Mouse (Mus musculus): Measurements from ENCODE around the gene Tmem115.
"Not testable (repeated sequence)": the region's sequence is repeated elsewhere in the genome, so short reads cannot be mapped to it uniquely, and the experiment has no call there.

Tmem115 gene

DNA sequence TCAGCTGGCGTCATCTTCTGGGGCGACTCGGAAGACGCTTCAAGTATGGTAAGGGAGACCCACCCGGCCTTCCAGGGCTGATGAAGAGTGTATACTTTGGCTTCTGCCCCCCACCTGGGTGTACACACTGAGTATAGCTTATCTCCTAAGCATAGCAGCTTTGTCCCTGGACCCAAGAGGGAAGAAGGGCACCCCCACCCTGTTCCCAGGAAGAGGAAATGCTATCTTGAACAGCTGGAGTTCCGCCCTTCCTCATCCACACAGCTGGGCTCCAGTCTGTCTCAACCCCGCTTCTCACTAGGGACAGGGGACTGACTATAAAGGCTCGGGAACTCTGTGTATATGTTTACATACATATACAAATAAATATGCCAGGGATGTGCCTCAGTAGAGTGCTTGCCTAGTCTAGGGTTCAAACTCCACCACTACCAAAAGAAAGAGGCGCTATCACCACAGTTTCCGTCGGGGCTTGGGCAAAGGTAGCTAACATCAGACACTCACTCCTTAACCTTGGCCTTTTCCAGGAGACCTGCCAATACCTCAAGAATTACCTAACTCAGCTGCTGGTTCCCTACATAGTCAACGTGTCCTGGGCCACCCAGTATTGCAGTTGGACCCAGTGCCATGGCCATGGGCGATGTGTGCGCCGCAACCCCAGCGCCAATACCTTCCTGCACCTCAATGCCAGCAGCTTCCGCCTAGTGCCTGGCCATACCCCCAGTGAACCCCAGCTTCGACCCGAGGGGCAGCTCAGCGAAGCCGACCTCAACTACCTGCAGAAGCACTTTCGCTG lies 38.0 kb downstream of the Tmem115 start:
- no peak for DNase-seq

DNA sequence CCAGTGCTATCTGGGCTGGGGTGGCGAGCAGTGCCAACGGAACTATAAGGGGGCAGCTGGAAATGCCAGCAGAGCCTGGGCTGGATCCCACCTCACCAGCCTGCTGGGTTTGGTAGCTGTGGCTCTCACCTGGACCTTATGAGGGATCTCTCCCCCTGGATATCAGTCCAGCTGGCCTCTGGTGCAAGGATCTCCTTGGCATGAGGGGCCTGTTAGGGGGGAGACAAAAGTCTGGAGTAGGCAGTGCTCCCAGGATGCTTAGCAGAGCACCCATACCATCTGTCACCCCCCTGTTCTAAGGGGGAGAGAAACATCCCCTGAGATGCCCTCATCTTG lies 38.5 kb downstream of the Tmem115 start:
- DNase-seq: no peak

DNA sequence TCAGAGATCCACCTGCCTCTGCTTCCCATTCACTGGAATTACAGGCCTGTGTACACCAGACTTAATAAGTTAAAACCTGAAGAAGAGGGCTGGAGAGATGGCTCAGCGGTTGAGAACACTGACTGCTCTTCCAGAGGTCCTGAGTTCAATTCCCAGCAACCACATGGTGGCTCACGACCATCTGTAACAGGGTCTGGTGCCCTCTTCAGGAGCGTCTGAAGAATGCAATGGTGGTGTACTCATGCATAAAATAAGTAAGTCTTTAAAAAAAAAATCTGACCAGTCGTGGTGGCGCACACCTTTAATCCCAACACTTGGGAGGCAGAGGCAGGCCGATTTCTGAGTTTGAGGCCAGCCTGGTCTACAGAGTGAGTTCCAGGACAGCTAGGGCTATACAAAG lies 40.0 kb downstream of the Tmem115 start:
- not testable (repeated sequence) for DNase-seq

DNA sequence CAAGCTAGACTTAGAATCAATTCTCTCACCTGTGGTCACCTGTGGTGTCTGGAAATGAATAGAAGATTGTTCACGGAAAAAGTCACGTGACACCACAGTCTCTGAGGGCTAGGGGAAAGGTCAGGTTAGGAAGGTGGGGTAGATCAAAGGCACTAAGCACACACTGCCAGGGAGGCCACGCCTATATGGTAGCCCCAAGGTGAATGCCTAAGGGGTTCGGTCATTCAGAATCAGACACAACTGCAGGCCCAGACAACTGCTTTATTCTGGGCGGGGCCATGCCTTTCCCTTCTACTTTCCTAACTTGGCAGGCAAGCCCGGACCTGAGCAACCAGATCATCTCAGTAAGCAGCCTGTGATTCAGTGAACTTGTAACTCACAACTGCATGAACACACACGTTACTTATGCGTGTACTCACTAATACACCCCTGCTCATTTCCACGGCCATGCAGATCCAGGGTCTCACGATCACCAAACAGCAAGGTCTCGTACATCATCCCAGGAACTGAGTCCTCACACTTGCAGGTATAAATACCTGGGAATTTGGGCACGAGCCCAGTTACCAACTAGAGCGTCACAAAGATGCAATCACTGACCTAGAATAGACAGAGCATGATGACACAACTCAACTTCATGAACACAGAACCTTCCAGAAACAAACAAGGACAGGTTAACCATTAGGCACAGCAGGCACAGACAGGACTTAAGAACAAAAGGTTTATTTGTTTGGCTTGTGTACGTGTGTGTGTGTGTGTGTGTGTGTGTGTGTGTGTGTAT lies 42.0 kb downstream of the Tmem115 start:
- DNase-seq: peak; percentile 66 to 84

DNA sequence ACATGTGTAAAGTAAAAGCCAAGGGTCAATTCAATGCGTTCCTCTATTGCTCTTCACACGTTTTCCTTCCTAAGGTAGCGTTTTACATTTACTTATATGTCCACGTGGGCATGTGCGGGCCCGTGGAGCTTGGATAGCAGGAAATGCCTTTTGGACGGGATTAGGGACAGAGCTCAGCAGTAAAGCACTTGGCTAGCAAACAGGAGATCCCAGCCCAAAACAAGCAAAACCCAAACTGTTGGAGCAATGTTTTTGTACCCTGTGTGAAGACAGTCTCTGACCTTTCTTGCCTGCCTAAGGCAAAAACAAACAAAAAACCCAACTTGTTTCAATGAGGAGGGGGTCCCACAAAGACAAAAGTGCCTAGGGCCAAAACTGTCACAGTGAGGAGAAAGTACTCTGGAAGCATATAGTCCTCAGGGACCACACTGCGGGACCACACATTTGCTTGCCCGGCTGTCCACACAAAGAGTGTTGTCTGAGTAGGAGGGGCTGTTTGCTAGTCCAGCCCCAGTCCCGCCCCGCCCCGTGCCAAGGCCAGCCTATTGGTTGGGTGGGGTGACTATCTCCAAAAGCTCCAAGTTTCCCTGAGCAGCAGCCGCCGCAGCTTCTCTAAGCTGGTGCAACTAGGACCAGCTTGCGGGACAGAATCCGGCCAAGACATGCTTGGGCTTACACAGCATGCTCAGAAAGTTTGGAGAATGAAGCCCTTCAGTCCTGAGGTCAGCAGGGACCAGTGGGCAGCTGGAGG lies 42.8 kb downstream of the Tmem115 start, which contains the start of gene Hyal1:
TSS of gene Hyal1 (plus strand) at position 571 of the 751 bp plus-strand sequence.
- peak; percentile 62 to 80 for DNase-seq

DNA sequence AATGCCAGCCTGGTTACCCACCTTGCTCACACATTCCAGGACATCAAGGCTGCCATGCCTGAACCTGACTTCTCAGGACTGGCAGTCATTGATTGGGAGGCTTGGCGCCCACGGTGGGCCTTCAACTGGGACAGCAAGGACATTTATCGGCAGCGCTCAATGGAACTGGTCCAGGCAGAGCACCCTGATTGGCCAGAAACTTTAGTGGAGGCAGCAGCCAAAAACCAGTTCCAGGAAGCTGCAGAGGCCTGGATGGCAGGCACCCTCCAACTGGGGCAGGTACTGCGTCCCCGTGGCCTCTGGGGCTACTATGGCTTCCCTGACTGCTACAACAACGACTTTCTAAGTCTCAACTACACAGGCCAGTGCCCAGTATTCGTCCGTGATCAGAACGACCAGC lies 44.1 kb downstream of the Tmem115 start:
- DNase-seq: no peak

DNA sequence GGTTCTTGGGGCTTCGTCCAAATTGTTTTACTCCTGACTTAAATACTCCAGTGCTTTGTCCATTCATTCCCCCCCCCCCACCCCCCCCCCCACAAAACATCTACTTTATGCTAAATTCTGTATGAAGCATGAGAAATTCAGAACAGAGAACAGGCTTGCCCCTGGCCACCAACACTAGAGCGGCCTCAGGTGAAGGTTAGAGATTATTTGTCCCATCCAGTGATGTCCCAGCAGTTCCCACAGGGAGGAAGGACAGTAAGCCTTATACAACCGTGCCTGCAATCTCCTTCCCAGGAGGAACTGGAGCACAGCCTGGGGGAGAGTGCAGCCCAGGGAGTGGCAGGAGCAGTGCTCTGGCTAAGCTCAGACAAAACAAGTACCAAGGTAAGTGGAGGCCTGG lies 44.8 kb downstream of the Tmem115 start, which contains the start of gene Naa80:
TSS of gene Naa80 (plus strand) at position 301 of the 400 bp plus-strand sequence.
- DNase-seq: no peak

DNA sequence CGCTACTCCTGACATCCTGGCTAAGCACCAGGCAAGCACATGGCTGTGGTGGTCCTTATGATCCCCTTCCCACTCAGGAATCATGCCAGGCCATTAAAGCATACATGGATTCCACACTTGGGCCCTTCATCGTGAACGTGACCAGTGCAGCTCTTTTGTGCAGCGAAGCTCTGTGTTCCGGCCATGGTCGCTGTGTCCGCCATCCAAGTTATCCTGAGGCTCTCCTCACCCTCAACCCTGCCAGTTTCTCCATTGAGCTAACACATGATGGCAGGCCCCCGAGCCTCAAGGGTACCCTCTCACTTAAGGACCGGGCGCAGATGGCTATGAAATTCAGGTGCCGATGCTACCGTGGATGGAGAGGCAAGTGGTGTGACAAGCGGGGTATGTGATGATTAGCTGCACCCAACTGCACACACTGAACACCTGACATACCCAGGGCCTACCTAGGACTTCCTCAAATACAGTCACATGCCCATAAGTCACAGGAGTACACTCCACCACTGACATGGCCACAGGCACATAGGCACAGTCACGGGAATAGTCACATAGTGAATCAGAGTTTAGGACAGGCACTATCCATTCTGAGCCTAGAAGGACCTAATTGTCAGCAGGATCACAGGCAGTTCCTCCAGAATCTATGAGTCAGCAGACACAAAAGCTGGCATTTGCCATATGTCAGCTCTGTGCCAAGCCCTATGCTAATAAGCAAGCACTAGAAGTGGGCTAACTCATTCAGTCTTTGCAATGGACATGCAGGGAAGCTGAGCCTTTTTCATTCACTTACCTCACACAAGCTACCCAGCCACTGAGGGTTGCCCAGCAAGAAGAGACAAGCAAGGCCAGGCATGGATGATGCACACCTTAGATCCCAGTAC lies 45.5 kb downstream of the Tmem115 start:
- peak in 1 of 2 experiments; percentile 39 for DNase-seq

DNA sequence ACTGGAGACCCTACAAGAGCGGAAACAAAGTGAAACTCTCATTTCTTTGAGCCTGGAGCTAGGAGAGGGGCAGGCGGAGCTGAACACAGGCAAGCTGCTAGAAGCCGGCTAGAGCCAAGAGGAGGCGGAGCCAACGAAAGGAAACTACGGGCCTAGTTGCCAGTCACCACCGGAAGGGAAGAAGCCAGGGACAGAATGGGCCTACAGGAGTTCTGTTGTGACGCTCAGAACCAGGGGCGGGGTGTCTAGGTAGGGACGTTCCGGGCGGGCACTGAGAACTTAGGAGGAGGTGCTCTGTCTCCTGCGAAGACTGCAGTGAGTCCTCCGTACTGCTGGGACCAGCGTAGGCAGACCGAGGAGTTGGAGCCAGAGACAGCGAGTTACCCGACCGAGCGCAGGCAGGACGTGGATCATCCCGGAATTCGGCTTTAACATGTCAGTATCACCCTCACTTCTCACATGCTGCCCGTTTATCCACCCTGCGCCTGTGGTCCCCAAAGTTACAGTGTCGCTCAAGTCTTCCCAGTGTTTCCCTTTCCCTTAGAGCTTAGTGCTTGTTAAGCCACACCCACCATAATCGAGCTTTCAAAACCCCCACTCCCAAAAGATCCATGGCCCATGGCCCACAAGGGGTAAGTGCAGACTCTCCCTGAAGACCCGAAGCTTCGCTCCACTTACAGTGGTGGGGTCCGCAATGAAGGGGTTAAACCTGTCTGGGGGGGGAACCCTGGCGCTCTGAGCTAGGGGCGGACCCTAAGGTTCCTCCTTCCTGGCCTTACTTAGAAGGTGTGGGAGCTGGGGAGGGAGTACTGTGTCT lies 47.0 kb downstream of the Tmem115 start, which contains the start of gene Hyal3:
TSS of gene Hyal3 (plus strand) at position 318 of the 817 bp plus-strand sequence.
- DNase-seq: peak; percentile 90 to 91

DNA sequence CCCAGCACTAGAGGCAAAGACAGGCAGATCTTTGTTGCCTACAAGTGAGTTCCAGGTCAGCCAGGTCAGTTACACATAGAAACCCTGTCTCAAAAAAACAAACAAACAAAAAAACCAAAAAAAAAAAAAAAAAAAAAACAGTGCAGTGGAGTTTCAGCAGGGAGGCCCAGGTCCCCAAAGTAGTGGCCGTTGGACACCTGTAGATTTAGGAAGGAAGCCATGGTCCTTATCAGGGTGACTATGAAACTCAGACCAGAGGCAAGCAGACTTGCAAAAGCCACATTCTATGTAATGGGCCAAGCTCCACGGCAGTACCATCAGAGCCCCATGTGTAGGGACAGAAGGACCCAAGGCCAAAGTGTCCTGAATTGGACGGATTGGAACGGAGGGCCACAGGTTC lies 47.8 kb downstream of the Tmem115 start:
- DNase-seq: no peak

DNA sequence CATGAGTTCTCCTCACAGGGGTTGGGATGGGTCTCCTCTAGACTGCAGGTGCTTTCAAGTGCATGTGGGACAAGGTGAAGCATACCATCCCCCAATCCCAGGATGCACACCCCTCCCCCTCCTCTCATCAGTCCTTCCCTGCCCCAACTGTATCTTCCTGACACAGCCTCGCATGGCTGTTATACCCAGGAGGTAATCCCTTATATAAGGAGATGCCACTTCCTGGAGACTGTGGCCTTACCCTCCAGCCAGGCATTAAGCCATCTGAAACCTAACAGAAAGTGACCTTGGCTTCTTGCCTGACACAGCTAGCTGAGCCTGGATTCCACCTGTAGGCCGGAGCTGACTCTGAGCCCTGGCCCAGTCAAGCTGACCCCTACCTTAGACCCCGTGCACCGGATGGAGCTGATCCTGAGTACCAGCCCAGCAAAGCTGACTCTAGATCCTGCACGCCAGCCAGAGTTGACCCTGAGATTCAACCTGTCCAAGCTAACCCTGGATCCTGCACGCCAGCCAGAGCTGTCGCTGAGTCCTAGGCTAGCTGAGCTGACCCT lies 48.8 kb downstream of the Tmem115 start:
- no peak for DNase-seq

DNA sequence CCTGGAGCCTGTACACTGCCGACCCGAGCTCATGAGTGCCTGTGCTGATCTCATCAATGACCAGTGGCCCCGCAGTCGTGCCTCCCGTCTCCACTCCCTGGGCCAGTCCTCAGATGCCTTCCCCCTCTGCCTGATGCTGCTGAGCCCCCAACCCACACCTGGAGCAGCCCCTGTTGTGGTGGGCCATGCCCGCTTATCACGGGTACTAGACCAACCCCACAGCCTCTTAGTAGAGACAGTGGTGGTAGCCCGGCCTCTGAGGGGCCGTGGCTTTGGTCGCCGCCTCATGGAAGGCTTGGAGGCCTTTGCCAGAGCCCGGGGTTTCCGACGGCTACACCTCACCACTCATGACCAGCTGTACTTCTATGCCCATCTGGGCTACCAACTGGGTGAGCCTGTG lies 49.4 kb downstream of the Tmem115 start:
- DNase-seq: no peak

DNA sequence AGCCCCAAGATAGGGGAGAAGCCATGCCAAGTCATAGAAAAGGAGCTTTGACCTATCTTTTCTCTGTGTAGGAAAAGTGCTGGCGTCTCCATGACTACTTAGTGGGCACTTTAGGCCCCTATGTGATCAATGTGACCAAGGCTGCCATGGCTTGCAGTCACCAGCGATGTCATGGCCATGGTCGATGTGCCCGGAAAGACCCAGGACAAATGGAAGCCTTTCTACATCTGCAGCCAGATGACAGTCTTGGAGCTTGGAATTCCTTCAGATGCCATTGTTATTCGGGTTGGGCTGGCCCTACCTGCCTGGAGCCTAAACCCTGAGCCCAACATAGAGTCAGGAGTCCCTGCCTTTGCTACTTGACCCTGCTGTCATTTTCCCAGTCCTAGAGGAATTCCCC lies 52.8 kb downstream of the Tmem115 start:
- no peak for DNase-seq

DNA sequence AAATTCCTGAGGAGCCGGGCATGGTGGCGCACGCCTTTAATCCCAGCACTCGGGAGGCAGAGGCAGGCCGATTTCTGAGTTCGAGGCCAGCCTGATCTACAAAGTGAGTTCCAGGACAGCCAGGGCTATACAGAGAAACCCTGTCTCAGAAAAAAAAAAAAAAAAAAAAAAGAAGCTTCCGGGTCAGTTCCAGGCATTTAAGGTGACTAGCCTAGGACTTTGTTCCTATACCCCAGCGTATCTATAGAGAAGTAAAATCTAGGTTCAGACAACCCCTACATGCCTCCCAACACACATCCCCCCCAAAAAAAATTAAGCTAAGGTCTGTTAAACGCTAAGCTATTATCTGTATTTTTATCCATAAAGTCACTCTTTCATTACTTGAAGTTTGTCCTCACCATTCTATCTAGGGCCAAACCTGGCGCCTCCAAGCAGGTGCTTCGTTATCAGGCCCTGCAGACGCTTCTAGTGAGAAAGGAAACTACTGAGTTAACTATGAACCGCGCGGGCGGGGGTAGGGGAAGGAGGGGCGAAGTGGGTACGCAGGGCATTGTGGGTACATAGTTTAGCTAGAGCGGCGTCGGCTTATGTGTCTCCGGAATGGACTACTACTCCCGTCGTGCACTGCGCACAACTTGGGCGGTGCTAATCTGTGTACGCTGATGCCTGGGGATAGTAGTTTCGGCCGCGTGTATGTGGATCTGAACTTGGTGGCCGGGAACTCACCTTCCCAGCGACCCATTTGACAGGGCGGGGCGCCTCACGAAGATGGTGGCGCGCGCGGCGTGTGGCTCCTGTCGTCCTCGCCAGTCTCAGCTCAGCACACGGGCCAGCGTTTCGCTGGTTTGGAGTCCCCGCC lies 53.5 kb downstream of the Tmem115 start, which contains the start of gene Ifrd2:
TSS of gene Ifrd2 (plus strand) at position 669 of the 859 bp plus-strand sequence.
- DNase-seq: peak; percentile 95 to 96

DNA sequence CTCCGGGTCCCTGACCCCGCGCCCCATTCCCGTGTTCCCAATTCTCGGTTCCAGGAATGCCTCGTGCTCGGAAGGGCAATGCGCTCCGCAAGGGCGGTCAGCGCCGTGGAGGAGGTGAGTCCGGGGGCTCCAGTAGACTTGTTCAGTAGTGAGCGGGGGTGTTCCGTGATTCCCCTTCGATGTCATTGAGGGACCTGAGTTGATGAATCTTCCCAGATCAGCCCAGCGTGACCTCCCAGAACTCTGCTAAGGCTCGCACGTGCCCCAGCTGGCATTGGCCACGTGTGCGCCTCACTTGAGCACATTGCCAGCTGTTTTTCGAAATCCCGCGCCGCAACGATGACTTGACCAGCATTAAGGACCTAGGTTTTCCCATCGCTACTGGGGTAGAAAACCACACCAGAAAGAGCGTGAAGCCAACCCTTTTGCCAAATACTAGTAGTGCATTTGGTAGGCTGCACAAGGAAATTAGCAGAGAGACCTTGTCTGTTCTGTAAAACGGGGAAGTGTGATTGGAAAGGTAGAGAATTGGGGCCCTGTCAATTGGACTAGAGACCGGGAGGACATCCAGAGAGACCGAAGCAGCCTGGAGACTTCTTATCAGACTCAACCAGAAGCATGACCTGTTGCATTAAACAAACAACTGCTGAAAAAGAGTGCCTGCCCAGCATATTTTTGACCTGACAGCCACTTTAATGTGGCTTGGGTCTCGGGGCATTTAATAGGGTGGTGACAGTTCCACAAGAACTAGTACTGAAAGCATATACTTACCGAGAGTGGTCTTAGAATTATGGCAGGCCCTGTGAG lies 54.3 kb downstream of the Tmem115 start:
- peak in 1 of 2 experiments; percentile 60 for DNase-seq
